Mouse (Mus musculus) limb, embryonic 14.5 days (tissue): ENCODE data around the gene Rhox3g. TPM values are rescaled to one million over a fixed set of nuclear protein-coding genes. Genes with fewer than 3 reads are reported as not detected.

Source experiments
- polyA plus RNA-seq, 2 experiments: library from polyadenylated mRNA; depleted of rRNA in 1 of 2; stranded (reverse) in 1 of 2; unstranded in 1 of 2; fragments of >200 nt; fragmentation: Nextera tagmentation in 1 of 2; extraction: Ambion mirVana in 1 of 2; gene quantifications; 2 replicates each; pipeline versions ENCODE4 v1.2.1 to v1.2.3; 2012 to 2014

Gene Rhox3g
- polyA plus RNA-seq, 2 experiments, result not detected

Other genes with a start within 250 kb of the Rhox3g start
- gene Rhox3a2, start 248.6 kb downstream of the Rhox3g start, polyA plus RNA-seq (2012; rRNA removed), result not detected in 2 replicates
- not detected in 2 replicates for gene Rhox3a2, start 248.6 kb downstream of the Rhox3g start, polyA plus RNA-seq (2014; fragmentation: Nextera tagmentation; extraction: Ambion mirVana)
- 0.41 and 0.89 TPM in 2 replicates for gene Rhox4a2, start 237.8 kb downstream of the Rhox3g start, polyA plus RNA-seq (2012; rRNA removed)
- 0.86 and 1.2 TPM in 2 replicates for gene Rhox4a2, start 237.8 kb downstream of the Rhox3g start, polyA plus RNA-seq (2014; fragmentation: Nextera tagmentation; extraction: Ambion mirVana)
- gene Rhox2b, start 216.5 kb downstream of the Rhox3g start, polyA plus RNA-seq (2012; rRNA removed), result not detected in 2 replicates
- gene Rhox2b, start 216.5 kb downstream of the Rhox3g start, polyA plus RNA-seq (2014; fragmentation: Nextera tagmentation; extraction: Ambion mirVana), result not detected in 2 replicates
- 0.28 and 0.79 TPM in 2 replicates for gene Rhox4b, start 196.1 kb downstream of the Rhox3g start, polyA plus RNA-seq (2012; rRNA removed)
- 0.70 and 0.98 TPM in 2 replicates for gene Rhox4b, start 196.1 kb downstream of the Rhox3g start, polyA plus RNA-seq (2014; fragmentation: Nextera tagmentation; extraction: Ambion mirVana)
- gene Rhox2c, start 174.9 kb downstream of the Rhox3g start, polyA plus RNA-seq (2012; rRNA removed), result not detected in 2 replicates
- gene Rhox2c, start 174.9 kb downstream of the Rhox3g start, polyA plus RNA-seq (2014; fragmentation: Nextera tagmentation; extraction: Ambion mirVana), result not detected in 2 replicates
- gene Rhox3c, start 170.0 kb downstream of the Rhox3g start, polyA plus RNA-seq (2012; rRNA removed), result not detected in 2 replicates
- gene Rhox3c, start 170.0 kb downstream of the Rhox3g start, polyA plus RNA-seq (2014; fragmentation: Nextera tagmentation; extraction: Ambion mirVana), result not detected in 2 replicates
- gene Rhox4c, start 148.3 kb downstream of the Rhox3g start, polyA plus RNA-seq (2012; rRNA removed), result not detected in 2 replicates
- not detected in 2 replicates for gene Rhox4c, start 148.3 kb downstream of the Rhox3g start, polyA plus RNA-seq (2014; fragmentation: Nextera tagmentation; extraction: Ambion mirVana)
- not detected in 2 replicates for gene Rhox2d, start 135.2 kb downstream of the Rhox3g start, polyA plus RNA-seq (2012; rRNA removed)
- gene Rhox2d, start 135.2 kb downstream of the Rhox3g start, polyA plus RNA-seq (2014; fragmentation: Nextera tagmentation; extraction: Ambion mirVana), result not detected in 2 replicates
- not detected in 2 replicates for gene Rhox4d, start 114.3 kb downstream of the Rhox3g start, polyA plus RNA-seq (2012; rRNA removed)
- gene Rhox4d, start 114.3 kb downstream of the Rhox3g start, polyA plus RNA-seq (2014; fragmentation: Nextera tagmentation; extraction: Ambion mirVana), result 0.18 TPM in 1 of 2 replicates, not detected in the other
- not detected in 2 replicates for gene Rhox2e, start 98.2 kb downstream of the Rhox3g start, polyA plus RNA-seq (2012; rRNA removed)
- gene Rhox2e, start 98.2 kb downstream of the Rhox3g start, polyA plus RNA-seq (2014; fragmentation: Nextera tagmentation; extraction: Ambion mirVana), result not detected in 2 replicates
- gene Rhox3e, start 86.6 kb downstream of the Rhox3g start, polyA plus RNA-seq (2012; rRNA removed), result not detected in 2 replicates
- not detected in 2 replicates for gene Rhox3e, start 86.6 kb downstream of the Rhox3g start, polyA plus RNA-seq (2014; fragmentation: Nextera tagmentation; extraction: Ambion mirVana)
- gene Rhox4e, start 71.2 kb downstream of the Rhox3g start, polyA plus RNA-seq (2012; rRNA removed), result not detected in 2 replicates
- 0.23 TPM in 1 of 2 replicates, not detected in the other for gene Rhox4e, start 71.2 kb downstream of the Rhox3g start, polyA plus RNA-seq (2014; fragmentation: Nextera tagmentation; extraction: Ambion mirVana)
- gene Rhox2f, start 57.2 kb downstream of the Rhox3g start, polyA plus RNA-seq (2012; rRNA removed), result not detected in 2 replicates
- gene Rhox2f, start 57.2 kb downstream of the Rhox3g start, polyA plus RNA-seq (2014; fragmentation: Nextera tagmentation; extraction: Ambion mirVana), result not detected in 2 replicates
- gene Rhox3f, start 47.6 kb downstream of the Rhox3g start, polyA plus RNA-seq (2012; rRNA removed), result not detected in 2 replicates
- gene Rhox3f, start 47.6 kb downstream of the Rhox3g start, polyA plus RNA-seq (2014; fragmentation: Nextera tagmentation; extraction: Ambion mirVana), result not detected in 2 replicates
- gene Rhox4f, start 20.9 kb downstream of the Rhox3g start, polyA plus RNA-seq (2012; rRNA removed), result not detected in 2 replicates
- not detected in 2 replicates for gene Rhox4f, start 20.9 kb downstream of the Rhox3g start, polyA plus RNA-seq (2014; fragmentation: Nextera tagmentation; extraction: Ambion mirVana)
- gene Rhox2g, start 14.9 kb upstream of the Rhox3g start, polyA plus RNA-seq (2012; rRNA removed), result not detected in 2 replicates
- not detected in 2 replicates for gene Rhox2g, start 14.9 kb upstream of the Rhox3g start, polyA plus RNA-seq (2014; fragmentation: Nextera tagmentation; extraction: Ambion mirVana)
- not detected in 2 replicates for gene Rhox4g, start 22.7 kb upstream of the Rhox3g start, polyA plus RNA-seq (2012; rRNA removed)
- not detected in 2 replicates for gene Rhox4g, start 22.7 kb upstream of the Rhox3g start, polyA plus RNA-seq (2014; fragmentation: Nextera tagmentation; extraction: Ambion mirVana)
- gene Rhox3h, start 40.2 kb upstream of the Rhox3g start, polyA plus RNA-seq (2012; rRNA removed), result not detected in 2 replicates
- gene Rhox3h, start 40.2 kb upstream of the Rhox3g start, polyA plus RNA-seq (2014; fragmentation: Nextera tagmentation; extraction: Ambion mirVana), result not detected in 2 replicates
- gene Rhox2h, start 44.7 kb upstream of the Rhox3g start, polyA plus RNA-seq (2012; rRNA removed), result not detected in 2 replicates
- gene Rhox2h, start 44.7 kb upstream of the Rhox3g start, polyA plus RNA-seq (2014; fragmentation: Nextera tagmentation; extraction: Ambion mirVana), result not detected in 2 replicates
- gene Rhox5, start 176.2 kb upstream of the Rhox3g start, polyA plus RNA-seq (2012; rRNA removed), result 1.0 and 1.5 TPM in 2 replicates
- 1.2 TPM in 1 of 2 replicates, not detected in the other for gene Rhox5, start 176.2 kb upstream of the Rhox3g start, polyA plus RNA-seq (2014; fragmentation: Nextera tagmentation; extraction: Ambion mirVana)
- 0.40 and 0.65 TPM in 2 replicates for gene Rhox6, start 198.3 kb upstream of the Rhox3g start, polyA plus RNA-seq (2012; rRNA removed)
- 0.74 and 0.80 TPM in 2 replicates for gene Rhox6, start 198.3 kb upstream of the Rhox3g start, polyA plus RNA-seq (2014; fragmentation: Nextera tagmentation; extraction: Ambion mirVana)
- gene Rhox7a, start 203.1 kb upstream of the Rhox3g start, polyA plus RNA-seq (2012; rRNA removed), result not detected in 2 replicates
- not detected in 2 replicates for gene Rhox7a, start 203.1 kb upstream of the Rhox3g start, polyA plus RNA-seq (2014; fragmentation: Nextera tagmentation; extraction: Ambion mirVana)